Mouse (Mus musculus): ENCODE results near the gene Aqp5.

GRCm38 (mm10) chr15:99615246-99615645 lies 24.7 kb downstream of the Aqp5 start:
- no peak for TF ChIP-seq GATA1 (IDR thresholded peaks at IDR 0.05; ENCODE audit: low read length)
- TF ChIP-seq TAL1 (IDR thresholded peaks at IDR 0.05; ENCODE audit: low read length): no peak

Measured in erythroblast, embryonic 14.5 days (primary cell).